Mouse (Mus musculus) left cerebral cortex, postnatal 36 days (tissue): ENCODE data around the gene Gpr35. TPM values are rescaled to one million over a fixed set of nuclear protein-coding genes. Genes with fewer than 3 reads are reported as not detected.

Experiments
- DNase-seq, 2 experiments: peaks; one replicate each; pipeline ENCODE4 v3.0.0; 2021 to 2022; ENCODE audit warnings: low spot score in 2 of 2, mixed read lengths in 1 of 2
- intact Hi-C: fragments of 180-260 bp; cut with DNase I; formaldehyde crosslinking; loops from one replicate; pipeline ENCODE4 v1.15.1; 2025
- total RNA-seq, 2 experiments: library from RNA; stranded (reverse); gene quantifications; 2 replicates each; pipeline ENCODE4 v1.2.3; 2021

Gene Gpr35
- total RNA-seq, 2 experiments from 2014 or later: 0.77 TPM; not detected in 1

GRCm38 (mm10) chr1:93029387-93029786, 78.7 kb downstream of the Gpr35 start:
- intact Hi-C loops: no loop called here
- no peak for DNase-seq

GRCm38 (mm10) chr1:93030060-93030459, 79.4 kb downstream of the Gpr35 start:
- intact Hi-C loops: no loop called here
- no peak for DNase-seq

GRCm38 (mm10) chr1:93031199-93031598, 80.5 kb downstream of the Gpr35 start:
- intact Hi-C loops: no loop called here
- peak in 1 of 2 experiments; percentile 40 for DNase-seq

GRCm38 (mm10) chr1:93033989-93034388, 83.3 kb downstream of the Gpr35 start:
- DNase-seq: no peak
- intact Hi-C loops: no loop called here

GRCm38 (mm10) chr1:93035981-93036380, 85.3 kb downstream of the Gpr35 start:
- DNase-seq: no peak
- intact Hi-C loops: no loop called here

Other genes with a start within 250 kb of the Gpr35 start
- gene Gpc1, start 119.2 kb upstream of the Gpr35 start, total RNA-seq: 10 to 100 TPM; 78.7 to 81.8 TPM
- under 1 TPM; 0.32 to 0.45 TPM for gene Ankmy1, start 48.0 kb upstream of the Gpr35 start, total RNA-seq
- 10 to 100 TPM; 15.3 to 15.7 TPM for gene Dusp28, start 43.9 kb upstream of the Gpr35 start, total RNA-seq
- gene Rnpepl1, start 40.1 kb upstream of the Gpr35 start, total RNA-seq: 10 to 100 TPM; 33.4 to 36.4 TPM
- 10 to 100 TPM; 38.3 to 40.0 TPM for gene Capn10, start 16.5 kb upstream of the Gpr35 start, total RNA-seq
- gene Aqp12, start 55.5 kb downstream of the Gpr35 start, total RNA-seq: not detected
- 100 to 1,000 TPM; 731 to 734 TPM for gene Kif1a, start 151.1 kb downstream of the Gpr35 start, total RNA-seq
- gene Agxt, start 184.4 kb downstream of the Gpr35 start, total RNA-seq: not detected
- not detected for gene 2310007B03Rik, start 210.1 kb downstream of the Gpr35 start, total RNA-seq
- gene Crocc2, start 217.9 kb downstream of the Gpr35 start, total RNA-seq: under 1 TPM; 0.07 to 0.18 TPM